Mouse (Mus musculus) intestine, postnatal 0 days (tissue): Measurements from ENCODE around the gene Ddx31. TPM values are rescaled to one million over a fixed set of nuclear protein-coding genes. Genes with fewer than 3 reads are reported as not detected.

Experiments
- ATAC-seq: fragments of 200-750 bp; cut with Nextera tagmentation; 2 replicates; pipeline ENCODE4 v1.8.0; 2017; ENCODE audit warnings: mild to moderate bottlenecking, moderate TSS enrichment, moderate library complexity
- H3K27ac ChIP-seq: fragments of 300-500 bp; sonication (generic); 2 replicates; pipeline ENCODE4 v1.5.1; 2014; ENCODE audit warnings: mild to moderate bottlenecking, low read depth, low read length, moderate library complexity
- H3K27me3 ChIP-seq: fragments of 300-500 bp; sonication (generic); replicated peaks from 2 replicates; pipeline ENCODE4 v1.6.1; 2014; ENCODE audit warnings: low read length, mixed read lengths; ENCODE audit not compliant: control insufficient read depth, insufficient read depth
- H3K36me3 ChIP-seq: fragments of 300-500 bp; sonication (generic); 2 replicates; pipeline ENCODE4 v1.6.1; 2014; ENCODE audit warnings: mild to moderate bottlenecking, moderate library complexity; ENCODE audit not compliant: control insufficient read depth, insufficient read depth
- H3K4me1 ChIP-seq: fragments of 300-500 bp; sonication (generic); replicated peaks from 2 replicates; pipeline ENCODE4 v1.6.1; 2014; ENCODE audit warnings: antibody characterized with exemption, low read length, mixed read lengths; ENCODE audit not compliant: control insufficient read depth, insufficient read depth
- H3K4me2 ChIP-seq: fragments of 300-500 bp; sonication (generic); replicated peaks from 2 replicates; pipeline ENCODE4 v1.6.1; 2014; ENCODE audit warnings: low read depth, mild to moderate bottlenecking, moderate library complexity
- H3K4me3 ChIP-seq: fragments of 300-500 bp; sonication (generic); 2 replicates; pipeline ENCODE4 v1.5.1; 2014; ENCODE audit warnings: low read depth, low read length
- H3K9ac ChIP-seq: fragments of 300-500 bp; sonication (generic); 2 replicates; pipeline ENCODE4 v1.6.1; 2014; ENCODE audit warnings: mild to moderate bottlenecking, low read depth, low read length
- H3K9me3 ChIP-seq: fragments of 300-500 bp; sonication (generic); 2 replicates; pipeline ENCODE4 v1.6.1; 2016; ENCODE audit warnings: mixed run types; ENCODE audit not compliant: control insufficient read depth
- CTCF ChIP-seq: sonication (generic); IDR thresholded peaks from 2 replicates; pipeline ENCODE4 v1.5.1; 2016; ENCODE audit warnings: low read depth, mild to moderate bottlenecking, control low read depth, antibody characterized with exemption, moderate library complexity
- WGBS: fragments of 180-500 bp; shearing (Covaris S2); extraction: QIAGEN DNeasy Blood & Tissue Kit; methylation state at CpG from one replicate; pipeline ENCODE4 v1.1.7; 2014; 5-methylcytosine and 5-hydroxymethylcytosine counted together
- polyA plus RNA-seq: library from polyadenylated mRNA; unstranded; fragments of >200 nt; fragmentation: Nextera tagmentation; extraction: Ambion mirVana; gene quantifications from 2 replicates; pipeline ENCODE4 v1.2.1, GENCODE M21; 2015

Gene Ddx31
- 3.0 and 3.9 TPM in 2 replicates for polyA plus RNA-seq

DNA sequence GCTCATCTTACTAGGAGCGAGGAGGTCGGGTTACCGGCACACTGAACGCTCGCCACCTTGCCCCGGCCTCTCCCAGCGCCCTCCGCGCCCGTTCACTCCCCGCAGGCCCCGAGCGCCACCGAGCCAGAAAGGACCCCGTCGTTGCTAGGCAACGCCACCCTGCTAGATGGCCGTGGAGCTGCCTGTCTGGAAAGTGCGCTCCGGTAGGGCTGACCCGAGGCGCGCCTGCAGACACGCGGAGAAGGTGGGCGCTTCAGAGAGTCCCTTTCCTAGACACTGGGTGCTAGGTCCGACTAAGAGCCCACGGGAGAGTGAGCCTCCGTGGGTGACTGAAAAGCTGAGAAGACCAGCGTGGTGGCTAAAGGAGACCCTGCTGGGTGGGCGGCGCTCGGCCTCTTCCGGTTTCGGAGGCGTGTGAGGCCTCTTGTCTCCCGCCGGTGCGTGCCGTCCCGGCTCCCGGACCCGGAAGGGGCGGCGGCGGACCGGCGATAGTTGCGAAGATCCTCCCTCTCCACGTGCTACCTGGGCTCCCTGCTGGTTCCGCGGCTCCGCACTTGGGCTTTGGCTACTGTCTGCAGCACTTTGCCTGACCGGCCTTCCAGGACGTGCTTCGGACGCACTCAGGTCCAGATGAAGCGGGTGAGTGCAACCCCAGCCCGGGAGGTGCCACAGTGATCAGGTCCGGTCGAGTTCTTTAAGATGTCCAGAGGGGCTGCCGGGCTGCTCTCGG is at the start of gene Ddx31, which contains the start of gene Gtf3c4:
Gene Ddx31 (plus strand): TSS at position 185 of the 730 bp plus-strand sequence.
Gene Gtf3c4 (minus strand): TSS at position 139 of the 730 bp plus-strand sequence.
- no peak for TF ChIP-seq CTCF
- peak within 1 kb of the TSS; percentile 95 for H3K4me2 ChIP-seq
- ATAC-seq, result peak; percentile 97

DNA sequence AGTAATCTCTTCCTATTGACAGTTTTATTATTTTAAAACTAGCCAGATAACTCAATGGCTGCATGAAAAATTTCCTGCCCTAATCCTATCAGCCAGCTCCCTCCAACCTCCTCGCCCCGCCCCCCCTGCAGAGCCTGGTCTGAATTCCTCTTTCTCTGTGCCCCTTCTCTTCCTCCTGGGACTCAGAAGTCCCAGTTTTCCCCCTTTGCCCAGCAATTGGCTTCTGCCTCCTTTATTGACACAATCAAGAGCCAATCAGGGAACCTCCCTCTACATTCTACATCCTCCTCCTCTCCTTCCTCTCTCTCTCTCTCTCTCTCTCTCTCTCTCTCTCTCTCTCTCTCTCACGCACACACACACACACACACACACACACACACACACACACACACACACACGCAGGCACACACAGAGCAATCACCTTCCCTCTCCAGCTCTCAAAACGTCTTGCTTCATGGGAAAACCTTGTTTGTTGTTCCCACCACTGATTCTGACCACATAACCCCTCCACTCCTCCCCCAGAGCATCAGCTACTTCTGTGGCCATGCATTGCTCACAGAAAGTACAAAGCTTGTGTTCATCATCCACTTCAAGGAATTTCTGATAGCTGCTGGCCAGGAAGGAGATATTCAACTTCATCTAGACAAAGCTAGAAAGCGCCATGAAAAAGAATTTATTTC is 47.1 kb upstream of the Ddx31 start:
- Histone ChIP-seq H3K4me2 (peak overlapping the region; percentile 30), H3K4me1 (no peaks in the 10 kb centered on the region), H3K27me3 (no peaks in the 10 kb centered on the region), H3K27ac (peak overlapping the region; percentile 21; the same call in 1 of the 2 replicates), H3K4me3 (no peak overlapping the region), H3K36me3 (no peaks in the 10 kb centered on the region), H3K9ac (no peak overlapping the region), H3K9me3 (no peaks in the 10 kb centered on the region)
- no peak for ATAC-seq
- 27% methylated on average over 5 of the region's 6 CpGs for WGBS
- no peak for TF ChIP-seq CTCF

More for the DNA sequence above, at the start of gene Ddx31, which contains the start of gene Gtf3c4:
- Histone ChIP-seq H3K9me3 (no peaks in the 10 kb centered on the region), H3K9ac (peak within 1 kb of the TSS; percentile 84), H3K36me3 (peaks cover 11% of the 10 kb centered on the region), H3K27ac (peak within 1 kb of the TSS; percentile 82), H3K4me1 (0 out of 2 replicates have a peak, but pooled peaks cover 5% of the 10 kb centered on the region), H3K27me3 (no peaks in the 10 kb centered on the region), H3K4me3 (peak within 1 kb of the TSS; percentile 96)
- 0% methylated on average over 59 of the region's 63 CpGs for WGBS

DNA sequence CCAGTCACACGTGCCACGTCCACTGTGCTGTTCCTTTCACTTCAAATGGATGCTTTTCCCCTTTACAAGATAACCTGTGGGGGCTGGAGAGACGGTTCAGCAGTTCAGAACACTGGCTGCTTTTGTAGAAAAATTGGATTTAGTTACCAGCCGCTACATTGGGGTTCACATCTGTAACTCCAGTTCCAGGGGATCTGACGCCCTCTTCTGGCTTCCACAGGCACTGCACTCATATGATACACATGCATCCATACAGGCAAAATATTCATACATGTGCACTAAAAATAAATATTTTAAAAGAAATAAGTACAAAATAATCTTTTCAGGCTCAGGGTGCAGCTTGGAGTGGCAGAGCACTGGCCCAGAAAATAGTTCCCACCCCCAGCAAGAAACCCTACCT is 45.6 kb upstream of the Ddx31 start:
- 81% methylated on average over 5 of the region's 5 CpGs for WGBS
- no peaks in the 10 kb centered on the region for H3K36me3 ChIP-seq
- no peak overlapping the region for H3K4me2 ChIP-seq
- peak; percentile 34 for TF ChIP-seq CTCF
- no peaks in the 10 kb centered on the region for H3K27me3 ChIP-seq
- no peaks in the 10 kb centered on the region for H3K4me1 ChIP-seq
- no peak for ATAC-seq
- H3K9me3 ChIP-seq, result no peaks in the 10 kb centered on the region
- H3K27ac ChIP-seq, result no peak overlapping the region
- H3K9ac ChIP-seq, result no peak overlapping the region
- H3K4me3 ChIP-seq, result no peak overlapping the region

GRCm38 (mm10) chr2:28796298-28796697 is 43.9 kb upstream of the Ddx31 start:
- Histone ChIP-seq H3K36me3 (no peaks in the 10 kb centered on the region), H3K9me3 (no peaks in the 10 kb centered on the region), H3K4me3 (no peak overlapping the region), H3K27ac (no peak overlapping the region), H3K9ac (no peak overlapping the region), H3K27me3 (no peaks in the 10 kb centered on the region), H3K4me2 (no peak overlapping the region), H3K4me1 (no peaks in the 10 kb centered on the region)
- no peak for TF ChIP-seq CTCF
- WGBS, result 47% methylated on average over 8 of the region's 8 CpGs
- ATAC-seq, result no peak

- Histone ChIP-seq H3K4me2 (no peak overlapping the region), H3K27me3 (no peaks in the 10 kb centered on the region), H3K27ac (no peak overlapping the region), H3K36me3 (no peaks in the 10 kb centered on the region), H3K9me3 (no peaks in the 10 kb centered on the region), H3K4me3 (no peak overlapping the region), H3K9ac (no peak overlapping the region), H3K4me1 (no peaks in the 10 kb centered on the region)
- no peak for TF ChIP-seq CTCF
- no peak for ATAC-seq
- WGBS, result 72% methylated on average over 18 of the region's 18 CpGs
These were observed 42.6 kb upstream of the Ddx31 start for GRCm38 (mm10) chr2:28797490-28798106.

DNA sequence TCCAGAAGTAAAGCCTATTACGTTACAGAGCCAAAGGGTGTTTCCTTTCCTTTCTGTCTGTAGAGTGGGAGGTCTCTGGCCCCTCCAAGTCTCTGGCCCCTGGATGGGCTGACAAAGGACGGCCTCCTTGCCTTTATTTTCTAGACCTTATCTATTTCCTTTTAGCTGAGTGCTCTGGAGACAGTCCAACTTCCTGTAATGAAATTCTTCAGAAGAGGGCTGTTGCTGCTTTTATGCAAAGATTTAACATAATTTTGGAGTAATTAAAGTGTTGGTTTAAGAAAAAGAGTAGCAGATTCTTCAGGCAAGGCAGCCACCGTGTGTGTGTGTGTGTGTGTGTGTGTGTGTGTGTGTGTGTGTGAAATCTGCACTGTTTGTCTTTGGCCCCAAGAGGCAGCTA is 41.8 kb upstream of the Ddx31 start:
- no peak for TF ChIP-seq CTCF
- ATAC-seq, result no peak
- no peaks in the 10 kb centered on the region for H3K27me3 ChIP-seq
- no peaks in the 10 kb centered on the region for H3K9me3 ChIP-seq
- no peak overlapping the region for H3K4me2 ChIP-seq
- H3K4me3 ChIP-seq, result no peak overlapping the region
- H3K27ac ChIP-seq, result no peak overlapping the region
- no peak overlapping the region for H3K9ac ChIP-seq
- 31% methylated on average over 3 of the region's 3 CpGs for WGBS
- H3K4me1 ChIP-seq, result no peaks in the 10 kb centered on the region
- H3K36me3 ChIP-seq, result no peaks in the 10 kb centered on the region
